Mouse (Mus musculus) forebrain, embryonic 10.5 days (tissue): ENCODE data around the gene Dab1. TPM values are rescaled to one million over a fixed set of nuclear protein-coding genes. Genes with fewer than 3 reads are reported as not detected.
A peak's percentile ranks its signal among the peaks of the same experiment; 100 is the strongest.

ENCODE experiments used
- DNase-seq: peaks from one replicate; pipeline ENCODE4 v3.0.0-alpha.2; 2017; ENCODE audit warnings: low spot score; ENCODE audit errors: extremely low spot score
- H3K27ac ChIP-seq: fragments of 300-500 bp; sonication (generic); 2 replicates; pipeline ENCODE4 v1.5.1; 2016; ENCODE audit warnings: mild to moderate bottlenecking
- H3K27me3 ChIP-seq: fragments of 300-500 bp; sonication (generic); 2 replicates; pipeline ENCODE4 v1.6.1; 2016; ENCODE audit warnings: mild to moderate bottlenecking; ENCODE audit not compliant: poor library complexity, severe bottlenecking
- H3K36me3 ChIP-seq: fragments of 300-500 bp; sonication (generic); replicated peaks from 2 replicates; pipeline ENCODE4 v1.6.1; 2016; ENCODE audit warnings: mild to moderate bottlenecking, moderate library complexity
- H3K4me1 ChIP-seq: fragments of 300-500 bp; sonication (generic); 2 replicates; pipeline ENCODE4 v1.6.1; 2016
- H3K4me3 ChIP-seq: fragments of 300-500 bp; sonication (generic); 2 replicates; pipeline ENCODE4 v1.5.1; 2016; ENCODE audit warnings: mild to moderate bottlenecking, moderate library complexity
- H3K9me3 ChIP-seq: fragments of 300-500 bp; sonication (generic); 2 replicates; pipeline ENCODE4 v1.6.1; 2016; ENCODE audit warnings: mild to moderate bottlenecking, moderate library complexity
- WGBS: fragments of 180-500 bp; shearing (Covaris S2); methylation state at CpG from one replicate; pipeline ENCODE4 v1.1.7; 2016; 5-methylcytosine and 5-hydroxymethylcytosine counted together
- polyA plus RNA-seq: library from polyadenylated mRNA; unstranded; fragments of >200 nt; fragmentation: Nextera tagmentation; extraction: Ambion mirVana; gene quantifications from 2 replicates; pipeline ENCODE4 v1.2.1, GENCODE M21; 2016

The Dab1 gene
- polyA plus RNA-seq, 1 experiment from 2014 or later: 26.4 TPM

DNA sequence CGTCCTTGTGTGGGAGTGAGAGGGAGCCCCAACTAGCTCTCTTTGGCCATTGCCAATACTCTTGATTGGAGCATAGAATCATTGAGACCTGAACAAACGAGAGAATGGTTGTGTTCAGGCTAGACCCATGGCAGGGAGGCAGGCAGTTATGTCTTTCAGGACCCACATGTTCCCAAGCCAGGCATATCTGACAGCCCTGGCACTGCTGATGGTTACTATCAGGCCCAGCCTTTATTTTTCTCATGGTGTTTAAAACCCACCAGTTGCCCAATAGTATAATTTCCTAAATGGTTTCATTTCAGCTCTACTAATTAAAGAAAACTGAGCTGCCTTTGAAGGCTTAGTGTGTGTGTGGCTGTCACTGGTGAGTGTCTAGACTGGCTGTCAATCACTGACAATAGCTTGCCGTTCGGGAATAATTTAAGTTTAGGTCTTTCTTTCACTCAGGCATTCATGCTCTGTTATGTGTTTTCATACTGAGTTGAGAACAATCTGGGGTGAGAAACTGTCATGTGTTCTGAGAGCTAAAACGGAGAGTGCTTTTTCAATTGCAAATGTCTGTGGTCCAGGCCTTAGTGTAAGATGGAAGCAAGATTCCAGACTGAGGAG lies 17.1 kb downstream of the Dab1 start:
- WGBS: 51% methylated on average over 5 of the region's 5 CpGs
- no peak for DNase-seq
- no peaks in the 10 kb centered on the region for H3K36me3 ChIP-seq
- H3K9me3 ChIP-seq: no peaks in the 10 kb centered on the region
- peaks cover 44% of the 10 kb centered on the region for H3K4me1 ChIP-seq
- no peak overlapping the region for H3K27ac ChIP-seq
- H3K4me3 ChIP-seq: no peak overlapping the region
- peaks cover 57% of the 10 kb centered on the region for H3K27me3 ChIP-seq

DNA sequence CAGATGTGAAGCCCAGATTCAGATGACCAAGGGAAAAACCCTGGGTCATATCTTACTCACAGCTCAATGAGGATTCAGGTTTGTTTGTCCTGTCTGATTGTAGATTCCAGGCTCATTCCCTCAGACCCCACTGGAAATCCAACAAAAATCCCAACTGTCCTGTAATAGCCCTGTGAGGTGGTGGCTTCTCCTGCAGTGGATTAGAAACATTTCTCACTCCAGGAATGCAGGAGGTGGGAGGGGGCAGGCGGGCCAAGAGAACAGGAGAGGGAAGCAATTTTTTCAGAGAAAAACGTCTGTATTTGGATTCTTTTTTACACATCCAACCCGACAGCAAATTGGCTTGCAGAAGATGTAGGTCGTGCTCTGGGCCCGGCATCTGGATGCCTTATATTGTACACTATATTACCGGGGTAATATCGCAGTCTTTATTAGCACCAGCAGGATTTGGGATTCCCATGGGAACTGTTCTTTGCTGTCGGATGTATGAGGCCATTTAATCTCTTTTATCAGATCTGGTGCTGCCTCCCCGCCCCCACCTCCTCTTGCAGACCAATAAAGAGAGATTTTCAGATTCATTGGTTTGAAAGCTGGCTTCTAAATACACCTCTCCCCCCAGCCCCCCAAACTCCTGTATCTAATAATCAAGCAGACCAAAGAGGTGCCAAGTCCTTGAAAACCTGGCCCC lies 29.2 kb downstream of the Dab1 start:
- no peak for DNase-seq
- H3K27me3 ChIP-seq: no peaks in the 10 kb centered on the region
- H3K4me1 ChIP-seq: peaks cover 21% of the 10 kb centered on the region
- H3K9me3 ChIP-seq: no peaks in the 10 kb centered on the region
- H3K36me3 ChIP-seq: no peaks in the 10 kb centered on the region
- no peak overlapping the region for H3K4me3 ChIP-seq
- peak overlapping the region; percentile 48 for H3K27ac ChIP-seq
- 50% methylated on average over 9 of the region's 9 CpGs for WGBS

DNA sequence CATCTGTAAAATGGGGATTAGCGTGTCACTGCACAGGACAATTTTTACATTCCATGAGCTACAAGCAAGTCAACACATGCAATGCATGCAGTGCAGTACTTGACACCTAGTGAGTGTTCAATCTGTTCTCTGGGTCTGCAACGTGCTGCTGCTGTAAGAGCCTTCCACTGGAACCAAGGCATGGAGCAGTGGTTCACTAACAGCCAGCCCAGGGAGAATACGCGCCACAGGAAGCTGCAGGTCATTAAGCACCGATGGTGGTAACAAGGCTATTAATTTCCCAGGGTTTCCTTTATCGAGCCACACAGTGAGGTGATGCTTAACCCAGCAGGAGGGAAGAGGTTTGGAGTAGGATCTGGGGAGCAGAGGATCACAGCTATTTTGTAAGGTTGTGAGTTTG lies 36.6 kb downstream of the Dab1 start:
- Histone ChIP-seq H3K36me3 (no peaks in the 10 kb centered on the region), H3K4me1 (peaks cover 11% of the 10 kb centered on the region), H3K27me3 (no peaks in the 10 kb centered on the region), H3K9me3 (no peaks in the 10 kb centered on the region), H3K4me3 (no peak overlapping the region), H3K27ac (no peak overlapping the region)
- no peak for DNase-seq
- 47% methylated on average over 6 of the region's 6 CpGs for WGBS

DNA sequence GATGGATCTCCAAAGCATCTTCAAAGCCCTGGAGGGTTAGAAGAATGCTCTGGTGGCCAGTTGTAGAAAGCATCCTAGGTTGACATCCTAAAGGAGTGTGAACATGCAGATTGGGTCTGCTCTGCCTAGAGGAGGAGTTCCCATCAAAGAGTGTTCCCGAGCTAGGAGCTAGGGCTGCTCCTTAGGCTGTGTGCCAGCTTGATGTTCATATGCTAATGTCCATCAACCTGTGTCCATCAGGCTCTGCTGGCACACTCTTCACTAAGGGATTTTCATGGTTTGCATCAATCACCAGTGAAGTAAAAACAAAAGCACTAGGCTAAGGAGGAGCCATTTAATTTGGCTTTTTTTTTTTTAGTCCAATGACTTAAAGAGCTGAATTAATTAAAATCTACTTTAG lies 42.2 kb downstream of the Dab1 start:
- Histone ChIP-seq H3K36me3 (no peaks in the 10 kb centered on the region), H3K4me1 (no peaks in the 10 kb centered on the region), H3K27ac (no peak overlapping the region), H3K27me3 (no peaks in the 10 kb centered on the region), H3K4me3 (no peak overlapping the region), H3K9me3 (no peaks in the 10 kb centered on the region)
- no peak for DNase-seq
- 71% methylated on average over 1 of the region's 1 CpGs for WGBS

DNA sequence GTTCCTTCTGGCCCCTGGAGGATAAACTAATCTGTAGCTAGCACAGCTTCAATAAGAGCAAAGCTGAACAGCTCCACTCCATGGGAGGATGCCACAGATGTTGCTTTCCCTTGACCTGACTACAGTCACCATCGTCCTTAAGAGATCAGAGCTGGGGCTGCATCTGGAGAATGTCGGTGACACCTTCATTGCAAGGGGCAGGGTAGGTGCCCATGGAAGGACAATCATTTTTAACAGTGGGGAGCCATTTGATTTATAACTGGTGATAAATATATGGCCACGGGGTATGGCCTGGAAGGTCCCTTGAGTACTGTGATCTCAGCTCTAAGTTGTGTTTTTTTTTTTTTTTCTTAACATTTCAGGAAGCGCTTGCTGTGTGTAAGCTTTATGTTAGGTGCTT lies 48.3 kb downstream of the Dab1 start:
- H3K4me1 ChIP-seq: no peaks in the 10 kb centered on the region
- 91% methylated on average over 4 of the region's 4 CpGs for WGBS
- DNase-seq: no peak

DNA sequence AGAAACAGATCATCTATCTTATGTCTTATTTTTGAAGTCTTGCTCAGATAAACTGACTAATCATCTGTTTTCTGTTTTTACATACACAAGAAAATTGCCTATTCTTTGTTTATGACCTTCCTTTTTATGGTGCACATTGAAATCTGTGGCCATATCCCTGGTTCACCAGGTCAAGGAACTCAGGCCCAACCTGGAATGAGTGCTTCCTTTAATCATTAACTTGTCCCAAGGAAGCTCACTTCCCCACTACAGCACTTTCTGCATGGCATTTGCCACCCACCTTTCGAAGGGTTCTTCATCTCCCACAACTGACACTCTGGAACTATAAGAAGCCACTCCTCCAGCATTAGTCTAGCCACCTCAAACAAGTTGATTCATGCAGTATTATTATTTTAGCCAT lies 58.0 kb downstream of the Dab1 start:
- Histone ChIP-seq H3K27ac (no peak overlapping the region), H3K9me3 (no peaks in the 10 kb centered on the region), H3K4me1 (peaks cover 4% of the 10 kb centered on the region), H3K27me3 (no peaks in the 10 kb centered on the region), H3K4me3 (no peak overlapping the region), H3K36me3 (no peaks in the 10 kb centered on the region)
- 92% methylated on average over 1 of the region's 1 CpGs for WGBS
- DNase-seq: no peak

More for the DNA sequence above, 48.3 kb downstream of the Dab1 start:
- Histone ChIP-seq H3K36me3 (no peaks in the 10 kb centered on the region), H3K27ac (no peak overlapping the region), H3K27me3 (no peaks in the 10 kb centered on the region), H3K4me3 (no peak overlapping the region), H3K9me3 (no peaks in the 10 kb centered on the region)

DNA sequence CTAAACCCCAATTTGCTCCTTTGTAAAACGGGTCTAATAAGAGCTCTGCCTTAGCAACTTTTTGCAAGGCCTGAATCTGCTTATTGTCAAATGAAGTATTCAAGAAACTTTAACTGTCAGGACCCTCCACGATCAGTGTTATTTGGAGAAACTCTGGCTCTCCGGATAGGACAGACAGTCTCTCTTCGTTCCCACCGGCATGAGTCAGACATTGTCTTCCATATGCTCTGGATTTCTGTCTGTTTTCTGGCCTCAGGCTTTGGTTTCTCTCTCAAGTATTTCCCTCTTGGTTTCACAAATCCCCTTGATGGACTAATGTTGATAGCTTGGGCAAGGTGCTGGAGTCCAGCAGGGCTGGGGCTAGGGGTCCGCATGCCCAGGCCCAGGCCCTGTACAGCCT lies 59.3 kb downstream of the Dab1 start:
- Histone ChIP-seq H3K36me3 (no peaks in the 10 kb centered on the region), H3K4me3 (no peak overlapping the region), H3K27ac (no peak overlapping the region), H3K27me3 (no peaks in the 10 kb centered on the region), H3K4me1 (peaks cover 4% of the 10 kb centered on the region), H3K9me3 (no peaks in the 10 kb centered on the region)
- no peak for DNase-seq
- WGBS: 92% methylated on average over 6 of the region's 6 CpGs

DNA sequence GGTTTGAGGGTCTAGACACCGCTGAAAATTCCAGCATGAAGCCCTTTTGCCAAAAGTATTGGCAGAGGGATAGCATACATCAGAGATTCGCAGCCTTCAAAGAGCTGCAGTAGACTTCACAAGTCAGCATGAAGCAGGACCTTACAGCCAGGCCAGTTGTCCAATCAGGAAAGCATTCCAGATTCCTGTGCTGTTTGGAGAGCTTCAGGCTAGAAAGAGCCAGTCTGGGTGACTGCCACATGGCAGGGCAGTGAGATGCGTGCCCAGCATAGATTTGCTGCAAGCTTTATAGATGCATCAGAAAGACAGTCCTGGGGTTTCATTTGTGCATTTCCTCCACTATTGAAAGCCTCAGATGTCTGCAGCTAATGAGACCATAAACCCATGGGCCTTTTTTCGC lies 66.0 kb downstream of the Dab1 start:
- Histone ChIP-seq H3K27ac (no peak overlapping the region), H3K9me3 (no peaks in the 10 kb centered on the region), H3K4me1 (no peaks in the 10 kb centered on the region), H3K36me3 (no peaks in the 10 kb centered on the region), H3K4me3 (no peak overlapping the region), H3K27me3 (no peaks in the 10 kb centered on the region)
- 88% methylated on average over 4 of the region's 4 CpGs for WGBS
- DNase-seq: no peak

DNA sequence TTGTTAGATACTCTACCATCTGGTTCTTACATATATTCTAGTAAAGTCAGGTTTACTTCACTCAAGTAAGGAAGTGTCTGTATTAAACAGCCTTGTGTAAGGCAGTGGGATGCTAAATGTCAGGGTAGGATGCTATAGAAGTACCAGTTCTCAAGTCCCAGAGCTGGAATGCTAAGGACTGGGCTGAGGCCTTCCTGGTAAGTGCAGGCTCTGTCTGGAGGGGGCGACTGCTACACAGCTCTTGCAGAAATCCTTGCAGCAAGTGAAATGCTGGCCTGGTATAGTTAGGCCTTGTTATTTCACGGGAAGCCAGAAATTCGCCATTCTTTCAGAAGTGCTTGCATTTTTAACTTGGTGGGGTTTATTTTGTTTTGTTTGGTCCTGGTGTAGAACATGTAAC lies 72.6 kb downstream of the Dab1 start:
- Histone ChIP-seq H3K9me3 (no peaks in the 10 kb centered on the region), H3K4me3 (no peak overlapping the region), H3K4me1 (no peaks in the 10 kb centered on the region), H3K27me3 (no peaks in the 10 kb centered on the region), H3K27ac (no peak overlapping the region), H3K36me3 (no peaks in the 10 kb centered on the region)
- WGBS: 40% methylated on average over 3 of the region's 3 CpGs
- no peak for DNase-seq

DNA sequence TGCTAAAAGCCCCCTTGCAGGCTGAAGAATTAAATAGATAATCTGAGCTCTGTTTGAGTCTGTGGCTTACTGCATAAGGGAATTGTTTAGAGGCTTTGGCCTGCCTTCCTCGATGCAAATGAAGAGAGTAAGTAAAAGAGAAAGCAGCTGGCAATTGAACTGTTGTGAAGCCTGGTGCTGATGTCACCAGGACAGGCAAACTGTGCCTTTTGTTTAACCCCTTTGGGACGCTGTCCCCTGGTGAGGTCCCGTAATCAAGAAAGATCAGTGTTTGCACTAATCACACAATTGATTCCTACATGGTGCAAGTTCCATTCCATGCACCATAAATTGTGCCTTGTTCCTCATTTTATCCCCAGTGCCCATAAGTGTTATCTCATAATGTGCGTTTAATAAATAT lies 80.6 kb downstream of the Dab1 start:
- no peak for DNase-seq
- H3K9me3 ChIP-seq: no peaks in the 10 kb centered on the region
- H3K27ac ChIP-seq: no peak overlapping the region
- 25% methylated on average over 4 of the region's 4 CpGs for WGBS
- no peaks in the 10 kb centered on the region for H3K36me3 ChIP-seq
- H3K27me3 ChIP-seq: no peaks in the 10 kb centered on the region
- peaks cover 29% of the 10 kb centered on the region for H3K4me1 ChIP-seq
- H3K4me3 ChIP-seq: no peak overlapping the region

DNA sequence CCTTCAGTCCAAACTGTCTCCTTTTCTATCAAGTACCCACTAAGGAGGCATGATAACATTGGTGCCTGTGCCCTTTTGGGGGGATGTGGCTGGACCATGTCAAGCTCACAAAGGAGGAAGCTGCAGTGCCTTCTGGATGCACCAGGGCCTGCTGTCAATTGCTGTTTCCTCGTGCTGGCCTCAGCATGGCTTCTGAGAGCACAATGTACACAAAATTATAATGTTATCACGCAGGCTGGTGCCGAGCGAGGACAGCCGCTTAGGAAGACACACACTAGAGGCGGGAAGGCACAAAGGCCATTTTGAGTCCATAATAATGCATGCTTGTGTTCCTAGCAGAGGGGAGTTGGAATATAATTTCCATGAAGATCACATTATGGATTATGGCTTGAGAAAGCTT lies 81.2 kb downstream of the Dab1 start:
- no peak for DNase-seq
- Histone ChIP-seq H3K27ac (no peak overlapping the region), H3K9me3 (no peaks in the 10 kb centered on the region), H3K27me3 (no peaks in the 10 kb centered on the region), H3K4me3 (no peak overlapping the region), H3K4me1 (peaks cover 29% of the 10 kb centered on the region), H3K36me3 (no peaks in the 10 kb centered on the region)
- 65% methylated on average over 6 of the region's 6 CpGs for WGBS

DNA sequence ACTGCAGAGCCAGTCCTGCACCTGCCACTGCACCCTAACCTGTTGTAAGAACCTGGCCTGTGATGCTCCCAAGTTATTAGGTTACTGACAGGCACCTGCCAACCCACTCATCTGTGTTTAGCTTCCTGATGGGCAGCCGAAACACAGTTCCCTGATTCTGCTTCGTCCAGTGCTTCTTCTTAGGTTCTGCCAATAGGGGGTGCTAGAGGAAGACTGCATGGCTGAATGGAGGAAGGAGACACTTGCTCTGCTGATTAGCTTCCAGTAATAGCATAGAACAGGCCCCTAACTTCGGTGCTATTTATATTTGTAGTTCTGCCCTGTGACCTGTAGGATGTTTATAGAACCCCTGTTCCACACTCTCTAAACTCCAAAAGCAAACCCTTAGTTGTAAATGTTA lies 83.0 kb downstream of the Dab1 start:
- H3K27ac ChIP-seq: no peak overlapping the region
- WGBS: 65% methylated on average over 3 of the region's 3 CpGs
- no peaks in the 10 kb centered on the region for H3K9me3 ChIP-seq
- no peaks in the 10 kb centered on the region for H3K36me3 ChIP-seq
- no peak for DNase-seq
- no peak overlapping the region for H3K4me3 ChIP-seq
- H3K4me1 ChIP-seq: peaks cover 29% of the 10 kb centered on the region
- H3K27me3 ChIP-seq: no peaks in the 10 kb centered on the region

DNA sequence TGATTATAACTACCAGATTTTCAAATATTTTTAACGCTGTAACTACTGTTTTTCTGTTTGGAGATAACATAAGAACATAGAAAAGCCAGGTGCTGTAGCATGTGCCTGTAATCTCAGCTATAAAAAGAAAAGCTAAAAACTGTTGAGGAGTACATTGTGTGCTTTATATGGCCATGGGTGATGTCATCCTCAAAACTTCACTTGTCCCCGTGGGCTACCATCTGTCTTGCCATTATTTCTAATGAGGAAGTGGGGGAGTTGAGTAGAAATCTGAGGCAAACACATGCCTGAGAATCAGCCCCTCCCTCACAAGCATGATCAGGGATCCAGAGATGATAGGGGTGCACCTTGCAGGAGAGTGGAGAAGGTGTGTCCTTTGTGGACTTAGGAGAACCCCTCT lies 85.3 kb downstream of the Dab1 start:
- H3K27ac ChIP-seq: no peak overlapping the region
- H3K9me3 ChIP-seq: no peaks in the 10 kb centered on the region
- H3K4me3 ChIP-seq: no peak overlapping the region
- no peaks in the 10 kb centered on the region for H3K27me3 ChIP-seq
- H3K36me3 ChIP-seq: no peaks in the 10 kb centered on the region
- 86% methylated on average over 2 of the region's 2 CpGs for WGBS
- H3K4me1 ChIP-seq: peaks cover 23% of the 10 kb centered on the region
- no peak for DNase-seq

DNA sequence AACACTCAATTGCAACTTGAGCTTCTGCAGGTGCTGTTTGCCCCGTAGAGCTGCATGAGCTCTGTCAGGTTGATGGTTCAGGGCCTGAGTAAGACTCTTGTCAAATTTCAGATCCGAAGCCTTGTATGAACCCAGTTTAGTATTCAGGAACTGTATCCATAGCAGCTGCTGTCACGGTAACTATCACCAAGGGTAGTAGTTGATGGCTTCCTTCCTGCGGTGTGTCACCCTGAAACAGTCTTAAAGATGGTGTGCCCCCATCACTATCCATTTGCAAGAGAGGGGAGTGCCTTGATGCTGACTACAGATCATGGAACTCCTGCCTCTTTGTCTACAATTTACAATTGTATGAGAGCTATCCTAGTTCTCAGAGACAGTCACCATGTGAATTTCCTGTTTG lies 87.3 kb downstream of the Dab1 start:
- Histone ChIP-seq H3K27ac (no peak overlapping the region), H3K4me1 (peaks cover 20% of the 10 kb centered on the region), H3K9me3 (no peaks in the 10 kb centered on the region), H3K4me3 (no peak overlapping the region), H3K36me3 (no peaks in the 10 kb centered on the region), H3K27me3 (no peaks in the 10 kb centered on the region)
- 88% methylated on average over 4 of the region's 4 CpGs for WGBS
- no peak for DNase-seq
